Mouse (Mus musculus) brown adipose tissue, adult 24 weeks (tissue): ENCODE data around the gene Mettl1. TPM values are rescaled to one million over a fixed set of nuclear protein-coding genes. Genes with fewer than 3 reads are reported as not detected.

Experiments
- H3K27ac ChIP-seq: fragments of 200-500 bp; replicated peaks from 2 replicates; pipeline ENCODE4 v1.5.1; 2012; ENCODE audit warnings: low read depth, mild to moderate bottlenecking, low read length
- H3K4me1 ChIP-seq: fragments of 200-500 bp; 2 replicates; pipeline ENCODE4 v1.6.1; 2012; ENCODE audit warnings: low read length, mixed read lengths; ENCODE audit not compliant: control insufficient read depth, insufficient read depth, insufficient read length
- H3K4me3 ChIP-seq: fragments of 200-500 bp; 2 replicates; pipeline ENCODE4 v1.5.1; 2012; ENCODE audit warnings: low read depth, mild to moderate bottlenecking, low read length, moderate library complexity; ENCODE audit not compliant: insufficient read depth
- polyA plus RNA-seq: library from polyadenylated mRNA; stranded (reverse); fragments of >200 nt; gene quantifications from 2 replicates; pipeline ENCODE4 v1.2.4, GENCODE M21; 2012; ENCODE audit not compliant: missing spikeins, insufficient read depth, insufficient read length

Gene Mettl1
- 6.0 and 10.4 TPM in 2 replicates for polyA plus RNA-seq

GRCm38 (mm10) chr10:127041274-127041766, at the start of gene Mettl1, which contains the start of gene Eef1akmt3:
Gene Mettl1 (plus strand): TSS chr10:127041414.
Gene Eef1akmt3 (minus strand): TSS chr10:127041513.
- Histone ChIP-seq H3K27ac (no peak within 1 kb of the TSS), H3K4me3 (peak within 1 kb of the TSS; percentile 96), H3K4me1 (0 out of 2 replicates have a peak, but pooled peaks cover 3% of the 10 kb centered on the region)

DNA sequence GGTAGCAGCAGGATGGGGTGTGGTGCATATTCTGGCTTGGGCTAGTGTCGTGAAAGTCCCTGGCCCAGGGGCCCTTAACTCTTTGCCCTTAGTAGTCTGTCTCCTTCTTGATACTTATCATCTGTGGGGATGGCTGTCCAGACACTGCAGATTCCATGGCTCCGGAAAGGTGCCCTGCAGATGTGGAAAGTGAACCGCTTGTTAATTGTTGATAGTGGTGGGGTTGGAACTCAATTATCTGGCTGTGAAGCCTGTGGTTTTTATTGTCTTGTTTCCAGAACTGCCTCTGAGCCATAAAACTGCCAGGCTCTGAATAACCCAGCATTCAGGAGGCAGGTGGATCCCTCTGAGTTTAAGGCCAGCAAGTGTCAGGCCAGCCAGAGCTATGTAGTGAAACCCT, 49.5 kb upstream of the Mettl1 start:
- peaks cover 30% of the 10 kb centered on the region for H3K4me1 ChIP-seq
- H3K4me3 ChIP-seq = no peak overlapping the region
- H3K27ac ChIP-seq = no peak overlapping the region

DNA sequence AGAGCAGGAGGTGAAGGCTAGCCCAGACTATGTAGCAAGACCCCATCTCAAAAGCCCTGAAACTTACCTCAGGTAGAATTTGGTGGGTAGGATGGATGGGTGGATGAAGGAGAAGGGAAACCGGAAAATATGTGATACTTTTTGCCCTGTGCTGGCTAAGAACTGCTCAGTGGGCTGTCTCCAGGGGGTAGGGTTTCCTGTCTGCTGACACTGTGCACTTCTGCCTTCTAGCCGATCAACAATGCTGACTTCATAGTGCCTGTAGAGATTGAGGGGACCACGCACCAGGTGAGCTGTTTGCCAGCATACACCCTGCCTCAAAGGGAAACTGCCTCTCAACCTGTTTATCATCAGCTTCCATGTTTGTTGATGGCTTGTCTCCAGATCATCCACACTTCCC, 47.6 kb upstream of the Mettl1 start:
- H3K4me3 ChIP-seq = no peak overlapping the region
- peaks cover 12% of the 10 kb centered on the region for H3K4me1 ChIP-seq
- no peak overlapping the region for H3K27ac ChIP-seq

- Histone ChIP-seq H3K4me3 (no peak overlapping the region), H3K27ac (no peak overlapping the region), H3K4me1 (no peaks in the 10 kb centered on the region)
These were observed 43.7 kb upstream of the Mettl1 start for GRCm38 (mm10) chr10:126997340-126998113.

GRCm38 (mm10) chr10:127000529-127000928, 40.7 kb upstream of the Mettl1 start, which contains the start of gene Avil:
Gene Avil (plus strand): TSS chr10:127000709.
- H3K4me1 ChIP-seq = no peaks in the 10 kb centered on the region
- no peak within 1 kb of the TSS for H3K4me3 ChIP-seq
- no peak within 1 kb of the TSS for H3K27ac ChIP-seq

- Histone ChIP-seq H3K4me1 (no peaks in the 10 kb centered on the region), H3K27ac (no peak overlapping the region), H3K4me3 (no peak overlapping the region)
These were observed 39.9 kb upstream of the Mettl1 start for GRCm38 (mm10) chr10:127001297-127001696.

DNA sequence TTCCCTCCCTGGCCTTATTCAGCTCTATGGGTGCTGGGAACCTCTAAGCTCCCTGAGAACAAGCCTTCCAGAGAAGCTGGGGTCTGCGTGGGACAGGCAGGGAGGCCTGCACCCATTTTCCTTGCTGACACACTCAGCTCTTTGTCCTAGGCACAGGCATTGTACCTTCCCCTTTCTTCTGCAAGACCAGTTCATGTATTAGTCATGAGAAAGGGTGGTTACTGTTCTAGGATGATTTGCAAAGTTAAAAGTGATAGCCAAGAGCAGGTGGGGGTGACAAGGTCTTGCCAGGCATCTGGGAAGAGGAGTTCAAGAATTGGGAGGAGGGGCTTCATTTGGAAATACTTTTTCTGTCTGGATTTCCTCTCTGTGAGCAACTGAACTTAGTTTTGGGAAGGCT, 39.2 kb upstream of the Mettl1 start:
- no peak overlapping the region for H3K4me3 ChIP-seq
- H3K27ac ChIP-seq = no peak overlapping the region
- no peaks in the 10 kb centered on the region for H3K4me1 ChIP-seq

DNA sequence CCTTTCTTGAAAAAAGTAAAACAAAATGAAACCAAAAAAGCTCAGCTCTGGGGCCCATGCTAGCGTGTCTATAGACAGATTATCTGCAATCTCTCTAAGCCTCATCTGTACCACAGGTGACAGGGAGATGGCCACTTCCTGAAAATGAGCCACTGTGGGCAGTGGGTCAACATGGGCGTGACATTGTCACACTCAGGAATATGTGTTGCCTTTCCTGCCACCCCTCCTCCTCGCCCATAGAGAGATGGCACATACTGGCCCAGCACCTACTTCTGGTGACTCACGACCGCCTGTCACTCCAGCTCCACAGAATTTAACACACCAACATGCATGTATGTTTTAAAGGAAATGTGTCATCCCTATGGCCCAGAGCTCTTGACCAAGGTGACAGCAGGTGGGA, 38.4 kb upstream of the Mettl1 start:
- H3K4me1 ChIP-seq = no peaks in the 10 kb centered on the region
- no peak overlapping the region for H3K4me3 ChIP-seq
- H3K27ac ChIP-seq = no peak overlapping the region

- no peak overlapping the region for H3K4me3 ChIP-seq
- no peaks in the 10 kb centered on the region for H3K4me1 ChIP-seq
- no peak overlapping the region for H3K27ac ChIP-seq
These were observed 37.9 kb upstream of the Mettl1 start for GRCm38 (mm10) chr10:127003334-127003733.

DNA sequence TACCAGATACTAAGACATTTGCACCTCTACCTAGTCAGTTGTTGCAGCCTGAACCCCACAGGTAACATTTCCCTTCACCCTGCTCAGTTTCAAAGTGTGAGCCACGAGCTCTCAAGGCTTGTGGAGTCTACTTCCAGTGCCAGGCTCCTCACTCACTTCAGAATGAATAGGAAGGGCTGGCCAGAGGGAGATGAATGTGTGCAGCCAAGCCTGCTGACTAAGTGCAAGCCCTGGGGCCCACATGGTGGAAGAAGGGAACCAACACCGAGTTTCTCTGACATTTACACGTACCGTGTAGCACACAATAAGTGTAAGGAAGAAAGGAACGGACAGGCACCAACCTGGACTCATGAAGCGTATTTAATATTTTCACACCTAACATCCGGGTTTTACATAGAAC, 37.4 kb upstream of the Mettl1 start:
- H3K4me1 ChIP-seq = no peaks in the 10 kb centered on the region
- no peak overlapping the region for H3K27ac ChIP-seq
- H3K4me3 ChIP-seq = no peak overlapping the region

DNA sequence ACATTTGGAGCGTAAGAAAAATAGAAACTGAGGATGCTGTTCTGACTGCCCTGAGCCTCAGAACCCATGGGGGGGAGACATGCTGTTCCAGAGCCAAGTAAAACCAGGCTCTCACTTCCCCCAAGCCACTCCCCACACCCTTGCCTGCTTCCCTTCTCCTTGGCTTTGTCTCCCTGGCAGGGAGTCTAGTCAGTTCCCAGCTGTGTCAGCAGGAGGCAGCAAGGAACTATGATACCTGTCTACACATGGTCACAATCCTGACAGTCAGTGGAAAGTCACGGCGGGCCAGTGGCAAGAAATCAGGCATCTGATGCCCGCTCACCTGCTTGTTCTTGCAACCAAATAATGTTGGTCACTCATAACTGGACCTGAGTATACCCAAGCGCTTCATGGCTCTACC, 24.7 kb upstream of the Mettl1 start:
- no peak overlapping the region for H3K27ac ChIP-seq
- no peaks in the 10 kb centered on the region for H3K4me1 ChIP-seq
- no peak overlapping the region for H3K4me3 ChIP-seq

- Histone ChIP-seq H3K27ac (no peak overlapping the region), H3K4me1 (no peaks in the 10 kb centered on the region), H3K4me3 (no peak overlapping the region)
These were observed 24.1 kb upstream of the Mettl1 start for GRCm38 (mm10) chr10:127017071-127017470.

DNA sequence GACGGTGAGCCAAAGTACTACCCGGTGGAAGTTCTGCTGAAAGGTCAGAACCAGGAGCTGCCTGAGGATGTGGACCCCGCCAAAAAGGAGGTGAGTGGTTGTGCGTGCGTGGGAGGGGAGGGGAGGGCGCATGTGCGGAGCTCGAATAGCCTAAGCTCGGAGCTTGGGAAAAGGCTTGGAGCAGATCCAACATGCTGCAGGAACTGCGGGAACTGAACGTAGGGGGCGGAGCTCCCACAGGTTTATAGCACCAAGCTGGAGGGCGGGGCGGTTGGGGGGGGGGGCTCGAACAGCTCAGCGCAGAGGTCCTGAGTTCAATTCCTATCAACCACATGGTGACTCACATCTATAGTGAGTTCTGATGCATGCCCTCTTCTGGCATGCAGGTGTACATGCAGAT, 22.8 kb upstream of the Mettl1 start:
- peaks cover 2% of the 10 kb centered on the region; the same call in 1 of the 2 replicates for H3K4me1 ChIP-seq
- no peak overlapping the region for H3K27ac ChIP-seq
- H3K4me3 ChIP-seq = no peak overlapping the region

- H3K27ac ChIP-seq = peak within 1 kb of the TSS; percentile 47
These were observed 10.6 kb upstream of the Mettl1 start, which contains the start of gene Tsfm for GRCm38 (mm10) chr10:127030336-127031296. Gene Tsfm (minus strand): TSS chr10:127030840.

DNA sequence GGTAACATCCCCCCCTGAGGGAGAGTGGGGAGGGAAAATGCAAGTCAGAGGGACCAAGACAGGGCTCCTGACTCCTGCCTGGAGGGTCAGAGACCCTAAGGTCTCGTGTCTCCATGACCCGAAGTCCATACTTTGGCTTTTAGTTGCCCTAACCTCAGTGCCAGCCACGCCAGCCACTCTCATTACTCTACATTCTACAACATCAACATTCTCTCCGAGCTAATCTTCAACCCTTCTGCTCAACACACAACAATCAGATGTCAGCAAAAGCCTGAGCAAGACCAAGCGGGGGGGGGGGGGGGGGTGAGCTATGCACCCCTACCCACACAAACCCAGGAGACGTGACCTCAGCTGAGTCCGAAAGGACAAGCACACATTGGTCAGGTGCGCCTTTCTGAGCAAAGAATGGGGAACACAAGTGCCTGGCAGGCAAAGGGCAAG, 7.9 kb upstream of the Mettl1 start:
- no peak overlapping the region for H3K4me3 ChIP-seq
- no peaks in the 10 kb centered on the region for H3K4me1 ChIP-seq
- H3K27ac ChIP-seq = no peak overlapping the region

More at GRCm38 (mm10) chr10:127030336-127031296, 10.6 kb upstream of the Mettl1 start, which contains the start of gene Tsfm:
- Histone ChIP-seq H3K4me3 (peak within 1 kb of the TSS; percentile 82), H3K4me1 (no peaks in the 10 kb centered on the region)
